Mouse (Mus musculus): ENCODE data around the gene Zmynd15. TPM values are rescaled to one million over a fixed set of nuclear protein-coding genes. Genes with fewer than 3 reads are reported as not detected.

Gene Zmynd15
- 1.3 to 2.1 TPM (median 1.4 TPM) in 4 replicates for total RNA-seq (2023; ENCODE audit: inconsistent age)

GRCm38 (mm10) chr11:70458688-70459600 is at the start of gene Zmynd15:
TSS of gene Zmynd15 (plus strand) at chr11:70459433.

DNA sequence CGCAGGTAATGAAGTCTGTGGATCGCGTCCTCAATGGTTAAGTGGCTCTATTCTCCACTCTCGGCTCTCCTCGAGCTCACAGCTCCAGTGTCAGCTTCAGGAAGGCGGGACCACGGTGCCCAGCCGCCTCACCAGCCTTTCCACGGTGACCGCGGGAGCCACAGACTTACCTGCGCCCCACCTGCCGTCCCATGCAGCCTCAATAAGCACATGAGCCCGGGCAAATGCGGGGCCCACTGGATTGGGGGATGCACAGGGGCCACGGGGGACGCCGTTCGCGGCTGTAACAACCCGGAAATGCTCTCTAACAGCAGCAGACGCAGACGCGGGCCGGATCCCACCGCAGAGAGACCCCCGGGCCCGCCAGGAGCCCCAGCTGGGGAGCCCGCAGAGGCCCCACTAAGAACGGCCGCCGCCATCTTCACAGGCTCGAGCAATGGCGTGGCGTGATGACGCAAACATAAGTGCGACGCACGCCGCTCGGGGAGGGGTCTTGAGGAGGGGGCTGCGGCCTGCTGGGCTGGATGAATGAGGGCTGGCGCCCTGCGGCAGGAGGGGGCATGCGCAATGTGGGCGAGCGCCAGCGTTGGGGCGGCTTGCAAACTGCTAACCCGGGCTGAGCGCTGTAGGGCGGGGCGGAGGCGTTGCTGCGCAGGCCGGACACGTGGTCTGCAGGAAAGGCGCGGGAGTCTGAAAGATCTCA is 49.5 kb upstream of the Zmynd15 start, which contains the start of gene Pelp1:
Gene Pelp1, minus strand, starts transcription at position 438 of the 703 bp plus-strand sequence.

GRCm38 (mm10) chr11:70432048-70432894 is 27.0 kb upstream of the Zmynd15 start, which contains the start of gene Arrb2:
TSS of gene Arrb2 (plus strand) at chr11:70432635.

GRCm38 (mm10) chr11:70451797-70452498 is 7.3 kb upstream of the Zmynd15 start, which contains the start of gene Med11:
TSS of gene Med11 (plus strand) at chr11:70451919.

GRCm38 (mm10) chr11:70459601-70460101 is 418 bp downstream of the Zmynd15 start, which contains the start of gene Cxcl16:
TSS of gene Cxcl16 (minus strand) at chr11:70459984.

DNA sequence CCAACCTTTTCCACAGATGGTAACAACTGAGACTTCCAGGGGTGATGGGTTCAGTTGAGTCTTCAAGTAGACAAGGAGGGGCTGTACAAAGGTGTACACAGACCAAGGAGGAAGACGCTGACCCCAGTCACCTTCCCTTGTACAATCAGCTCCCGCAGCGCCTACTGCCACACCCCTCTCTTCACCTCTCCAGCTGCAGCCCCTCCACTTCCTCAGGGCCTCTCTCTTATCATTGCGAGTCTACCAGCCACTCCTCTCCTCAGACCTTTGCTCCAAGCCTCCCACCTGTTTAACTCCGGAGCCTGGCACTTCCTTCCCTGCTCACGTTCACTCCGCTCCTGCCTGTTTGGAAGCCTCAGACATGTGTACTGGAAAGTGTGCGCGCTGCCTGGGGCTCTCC is 45.7 kb downstream of the Zmynd15 start, which contains the start of gene Tm4sf5:
Gene Tm4sf5, plus strand, starts transcription at position 275 of the 400 bp plus-strand sequence.

GRCm38 (mm10) chr11:70514288-70514687 is 55.1 kb downstream of the Zmynd15 start, which contains the start of gene Vmo1:
TSS of gene Vmo1 (minus strand) at chr11:70514616.

Other genes with a start within 250 kb of the Zmynd15 start
- not detected in 4 replicates for gene Slc16a11, start 246.7 kb upstream of the Zmynd15 start, total RNA-seq (2023; ENCODE audit: inconsistent age)
- gene Slc16a13, start 238.4 kb upstream of the Zmynd15 start, total RNA-seq (2023; ENCODE audit: inconsistent age), result 1.8 to 2.3 TPM (median 2.1 TPM) in 4 replicates
- gene Bcl6b, start 229.6 kb upstream of the Zmynd15 start, total RNA-seq (2023; ENCODE audit: inconsistent age), result 0.45 to 1.1 TPM (median 0.85 TPM) in 4 replicates
- gene 0610010K14Rik, start 221.5 kb upstream of the Zmynd15 start, total RNA-seq (2023; ENCODE audit: inconsistent age), result 62.4 to 92.8 TPM (median 71.3 TPM) in 4 replicates
- 4.4 to 9.6 TPM (median 7.2 TPM) in 4 replicates for gene Gm21988, start 219.6 kb upstream of the Zmynd15 start, total RNA-seq (2023; ENCODE audit: inconsistent age)
- 73.2 to 81.6 TPM (median 73.8 TPM) in 4 replicates for gene Rnasek, start 219.6 kb upstream of the Zmynd15 start, total RNA-seq (2023; ENCODE audit: inconsistent age)
- 0.57 to 0.64 TPM in 2 of 4 replicates, not detected in the others for gene Alox12, start 204.1 kb upstream of the Zmynd15 start, total RNA-seq (2023; ENCODE audit: inconsistent age)
- not detected in 4 replicates for gene Alox12e, start 136.8 kb upstream of the Zmynd15 start, total RNA-seq (2023; ENCODE audit: inconsistent age)
- gene Alox15, start 107.4 kb upstream of the Zmynd15 start, total RNA-seq (2023; ENCODE audit: inconsistent age), result 0.21 to 1.9 TPM (median 0.26 TPM) in 3 of 4 replicates, not detected in the other
- gene Pelp1, start 49.4 kb upstream of the Zmynd15 start, total RNA-seq (2023; ENCODE audit: inconsistent age), result 26.4 to 29.9 TPM (median 28.0 TPM) in 4 replicates
- 93.3 to 103 TPM (median 98.7 TPM) in 4 replicates for gene Arrb2, start 26.8 kb upstream of the Zmynd15 start, total RNA-seq (2023; ENCODE audit: inconsistent age)
- 39.8 to 46.9 TPM (median 43.4 TPM) in 4 replicates for gene Med11, start 7.5 kb upstream of the Zmynd15 start, total RNA-seq (2023; ENCODE audit: inconsistent age)
- gene Cxcl16, start 551 bp downstream of the Zmynd15 start, total RNA-seq (2023; ENCODE audit: inconsistent age), result 6.6 to 9.3 TPM (median 7.2 TPM) in 4 replicates
- gene Tm4sf5, start 45.8 kb downstream of the Zmynd15 start, total RNA-seq (2023; ENCODE audit: inconsistent age), result not detected in 4 replicates
- not detected in 4 replicates for gene Vmo1, start 55.2 kb downstream of the Zmynd15 start, total RNA-seq (2023; ENCODE audit: inconsistent age)
- gene Gltpd2, start 59.8 kb downstream of the Zmynd15 start, total RNA-seq (2023; ENCODE audit: inconsistent age), result not detected in 4 replicates
- gene Psmb6, start 65.9 kb downstream of the Zmynd15 start, total RNA-seq (2023; ENCODE audit: inconsistent age), result 124 to 141 TPM (median 128 TPM) in 4 replicates
- not detected in 4 replicates for gene Gm40193, start 73.5 kb downstream of the Zmynd15 start, total RNA-seq (2023; ENCODE audit: inconsistent age)
- 3.3 to 6.4 TPM (median 4.5 TPM) in 4 replicates for gene Pld2, start 80.6 kb downstream of the Zmynd15 start, total RNA-seq (2023; ENCODE audit: inconsistent age)
- gene Mink1, start 103.4 kb downstream of the Zmynd15 start, total RNA-seq (2023; ENCODE audit: inconsistent age), result 79.8 to 99.2 TPM (median 86.0 TPM) in 4 replicates
- 1.6 TPM in 1 of 4 replicates, not detected in the others for gene 4930544D05Rik, start 156.4 kb downstream of the Zmynd15 start, total RNA-seq (2023; ENCODE audit: inconsistent age)
- gene Chrne, start 159.8 kb downstream of the Zmynd15 start, total RNA-seq (2023; ENCODE audit: inconsistent age), result 1.1 to 1.2 TPM in 2 of 4 replicates, not detected in the others
- 0.29 TPM in 1 of 4 replicates, not detected in the others for gene Gp1ba, start 179.7 kb downstream of the Zmynd15 start, total RNA-seq (2023; ENCODE audit: inconsistent age)
- 206 to 218 TPM (median 207 TPM) in 4 replicates for gene Rnf167, start 187.8 kb downstream of the Zmynd15 start, total RNA-seq (2023; ENCODE audit: inconsistent age)
- gene Slc25a11, start 188.0 kb downstream of the Zmynd15 start, total RNA-seq (2023; ENCODE audit: inconsistent age), result 74.1 to 86.5 TPM (median 81.8 TPM) in 4 replicates
- gene Pfn1, start 195.2 kb downstream of the Zmynd15 start, total RNA-seq (2023; ENCODE audit: inconsistent age), result 1,394 to 1,549 TPM (median 1,435 TPM) in 4 replicates
- gene Eno3, start 197.8 kb downstream of the Zmynd15 start, total RNA-seq (2023; ENCODE audit: inconsistent age), result 30.9 to 40.5 TPM (median 35.3 TPM) in 4 replicates
- gene Spag7, start 210.0 kb downstream of the Zmynd15 start, total RNA-seq (2023; ENCODE audit: inconsistent age), result 37.7 to 45.8 TPM (median 44.0 TPM) in 4 replicates
- 57.0 to 68.2 TPM (median 65.4 TPM) in 4 replicates for gene Camta2, start 228.7 kb downstream of the Zmynd15 start, total RNA-seq (2023; ENCODE audit: inconsistent age)
- 0.71 to 4.0 TPM (median 2.1 TPM) in 4 replicates for gene Inca1, start 240.7 kb downstream of the Zmynd15 start, total RNA-seq (2023; ENCODE audit: inconsistent age)
- gene Kif1c, start 241.1 kb downstream of the Zmynd15 start, total RNA-seq (2023; ENCODE audit: inconsistent age), result 30.9 to 35.3 TPM (median 32.4 TPM) in 4 replicates

Measured in B cell, adult (primary cell).